Mouse (Mus musculus) MEL (cell line): ENCODE data around the gene Pacsin2. TPM values are rescaled to one million over a fixed set of nuclear protein-coding genes. Genes with fewer than 3 reads are reported as not detected.
A peak's percentile ranks its signal among the peaks of the same experiment; 100 is the strongest.

Source experiments
- DNase-seq: peaks from one replicate; pipeline ENCODE4 v3.0.0; 2011; ENCODE audit warnings: low read depth, low spot score
- H3K27ac ChIP-seq: 2 replicates; pipeline ENCODE4 v1.5.1; 2012; ENCODE audit warnings: low read depth, mild to moderate bottlenecking, control low read depth, low read length, moderate library complexity; ENCODE audit not compliant: control insufficient read depth
- H3K27me3 ChIP-seq, 2 experiments: fragments of 150-350 bp in 1 of 2; sonication (generic) in 1 of 2; 2 replicates each; pipeline ENCODE4 v1.6.1; 2012; ENCODE audit warnings: low read length in 2 of 2, mild to moderate bottlenecking in 2 of 2, improper control_type of control experiment in 1 of 2, moderate library complexity in 1 of 2; ENCODE audit not compliant: insufficient read depth in 2 of 2, control insufficient read depth in 1 of 2
- H3K36me3 ChIP-seq, 2 experiments: 2 replicates each; pipeline ENCODE4 v1.6.1; 2012 to 2014; ENCODE audit warnings: low read length in 2 of 2, improper control_type of control experiment in 1 of 2, inconsistent platforms in 1 of 2, mild to moderate bottlenecking in 1 of 2; ENCODE audit not compliant: insufficient read depth in 2 of 2, control insufficient read depth in 1 of 2
- H3K4me1 ChIP-seq, 2 experiments: fragments of 150-350 bp in 1 of 2; sonication (generic) in 1 of 2; 2 replicates each; pipeline ENCODE4 v1.6.1; 2012; ENCODE audit warnings: low read length in 2 of 2, improper control_type of control experiment in 1 of 2, mild to moderate bottlenecking in 1 of 2; ENCODE audit not compliant: insufficient read depth in 2 of 2, control insufficient read depth in 1 of 2
- H3K4me3 ChIP-seq, 2 experiments: fragments of 150-350 bp in 1 of 2; sonication (generic) in 1 of 2; 2 replicates each; pipeline ENCODE4 v1.5.1; 2012; ENCODE audit warnings: low read depth in 2 of 2, low read length in 2 of 2, mild to moderate bottlenecking in 2 of 2, moderate library complexity in 2 of 2, control low read depth in 1 of 2, improper control_type of control experiment in 1 of 2; ENCODE audit not compliant: control insufficient read depth in 1 of 2, insufficient read depth in 1 of 2
- H3K79me2 ChIP-seq: 2 replicates; pipeline ENCODE4 v1.6.1; 2012; ENCODE audit warnings: mild to moderate bottlenecking, low read length, moderate library complexity; ENCODE audit not compliant: control insufficient read depth, poor library complexity, insufficient read depth
- H3K9ac ChIP-seq: 2 replicates; pipeline ENCODE4 v1.6.1; 2012; ENCODE audit warnings: low read depth, mild to moderate bottlenecking, control low read depth, low read length, moderate library complexity; ENCODE audit not compliant: control insufficient read depth, poor library complexity, severe bottlenecking
- H3K9me3 ChIP-seq: fragments of 150-350 bp; sonication (generic); replicated peaks from 2 replicates; pipeline ENCODE4 v1.6.1; 2012; ENCODE audit warnings: mild to moderate bottlenecking, low read length, improper control_type of control experiment, moderate library complexity; ENCODE audit not compliant: insufficient read depth
- BHLHE40 ChIP-seq: IDR thresholded peaks from 2 replicates; pipeline ENCODE4 v1.6.1; 2012; ENCODE audit warnings: low read depth, mild to moderate bottlenecking, inconsistent platforms, low read length, improper control_type of control experiment, borderline replicate concordance
- CHD1 ChIP-seq: IDR thresholded peaks from 2 replicates; pipeline ENCODE4 v1.6.1; 2012; ENCODE audit warnings: low read depth, mild to moderate bottlenecking, inconsistent platforms, low read length, improper control_type of control experiment
- CHD2 ChIP-seq: IDR thresholded peaks from 2 replicates; pipeline ENCODE4 v1.6.1; 2011; ENCODE audit warnings: low read length, improper control_type of control experiment
- CTCF ChIP-seq, 3 experiments: IDR thresholded peaks in 2 of 3; conservative IDR thresholded peaks in 1 of 3; 2 replicates each; pipeline ENCODE4 v1.5.1; 2011 to 2012; ENCODE audit warnings: low read length in 3 of 3, low read depth in 2 of 3, mild to moderate bottlenecking in 2 of 3, improper control_type of control experiment in 1 of 3, inconsistent platforms in 1 of 3, mixed read lengths in 1 of 3, moderate library complexity in 1 of 3; ENCODE audit not compliant: control insufficient read depth in 1 of 3, insufficient read depth in 1 of 3, poor library complexity in 1 of 3, severe bottlenecking in 1 of 3
- ELF1 ChIP-seq: IDR thresholded peaks from 2 replicates; pipeline ENCODE4 v1.6.1; 2014; ENCODE audit warnings: low read depth, mild to moderate bottlenecking, inconsistent platforms, low read length, improper control_type of control experiment, moderate library complexity
- EP300 ChIP-seq, 2 experiments: IDR thresholded peaks; 2 replicates each; pipeline ENCODE4 v1.6.1; 2011; ENCODE audit warnings: improper control_type of control experiment in 2 of 2, low read length in 2 of 2, low read depth in 1 of 2, mild to moderate bottlenecking in 1 of 2
- ETS1 ChIP-seq: IDR thresholded peaks from 2 replicates; pipeline ENCODE4 v1.6.1; 2012; ENCODE audit warnings: low read depth, mild to moderate bottlenecking, inconsistent platforms, low read length, improper control_type of control experiment, moderate library complexity
- GATA1 ChIP-seq: IDR thresholded peaks from 2 replicates; pipeline ENCODE4 v1.6.1; 2011; ENCODE audit warnings: low read depth, low read length, improper control_type of control experiment
- MAFK ChIP-seq: IDR thresholded peaks from 2 replicates; pipeline ENCODE4 v1.6.1; 2011; ENCODE audit warnings: low read depth, mild to moderate bottlenecking, low read length, improper control_type of control experiment, borderline replicate concordance
- MAX ChIP-seq: IDR thresholded peaks from 2 replicates; pipeline ENCODE4 v1.6.1; 2011; ENCODE audit warnings: low read length, improper control_type of control experiment
- MAZ ChIP-seq: IDR thresholded peaks from 2 replicates; pipeline ENCODE4 v1.6.1; 2012; ENCODE audit warnings: low read depth, mild to moderate bottlenecking, inconsistent platforms, low read length, improper control_type of control experiment
- MXI1 ChIP-seq: IDR thresholded peaks from 2 replicates; pipeline ENCODE4 v1.6.1; 2011; ENCODE audit warnings: mild to moderate bottlenecking, low read depth, low read length, improper control_type of control experiment
- MYB ChIP-seq: IDR thresholded peaks from 2 replicates; pipeline ENCODE4 v1.6.1; 2011; ENCODE audit warnings: mild to moderate bottlenecking, low read depth, low read length, improper control_type of control experiment
- NELFE ChIP-seq: IDR thresholded peaks from 2 replicates; pipeline ENCODE4 v1.6.1; 2011; ENCODE audit warnings: low read depth, low read length, improper control_type of control experiment
- NRF1 ChIP-seq: IDR thresholded peaks from 2 replicates; pipeline ENCODE4 v1.6.1; 2014; ENCODE audit warnings: low read depth, mild to moderate bottlenecking, inconsistent platforms, low read length, improper control_type of control experiment, moderate library complexity; ENCODE audit not compliant: poor library complexity, insufficient read depth, severe bottlenecking
- POLR2A ChIP-seq, 2 experiments: IDR thresholded peaks; 2 replicates each; pipeline ENCODE4 v1.6.1; 2011 to 2012; ENCODE audit warnings: low read length in 2 of 2, mild to moderate bottlenecking in 2 of 2, control low read depth in 1 of 2, improper control_type of control experiment in 1 of 2, low read depth in 1 of 2, moderate library complexity in 1 of 2; ENCODE audit not compliant: control insufficient read depth in 1 of 2, insufficient read depth in 1 of 2, poor library complexity in 1 of 2
- POLR2AphosphoS5 ChIP-seq: IDR thresholded peaks from 2 replicates; pipeline ENCODE4 v1.6.1; 2012; ENCODE audit warnings: low read depth, borderline replicate concordance, mild to moderate bottlenecking, inconsistent platforms, low read length, moderate library complexity, mixed read lengths
- RAD21 ChIP-seq: IDR thresholded peaks from 2 replicates; pipeline ENCODE4 v1.6.1; 2011; ENCODE audit warnings: mild to moderate bottlenecking, low read depth, low read length, improper control_type of control experiment
- RCOR1 ChIP-seq: IDR thresholded peaks from 2 replicates; pipeline ENCODE4 v1.6.1; 2012; ENCODE audit warnings: low read depth, mild to moderate bottlenecking, inconsistent platforms, low read length, improper control_type of control experiment
- SIN3A ChIP-seq: IDR thresholded peaks from 2 replicates; pipeline ENCODE4 v1.6.1; 2012; ENCODE audit warnings: low read length, improper control_type of control experiment, inconsistent platforms
- SMC3 ChIP-seq: IDR thresholded peaks from 2 replicates; pipeline ENCODE4 v1.6.1; 2011; ENCODE audit warnings: low read depth, low read length, improper control_type of control experiment
- TAL1 ChIP-seq: IDR thresholded peaks from 2 replicates; pipeline ENCODE4 v1.6.1; 2012; ENCODE audit warnings: mild to moderate bottlenecking, inconsistent platforms, low read length, moderate library complexity, mixed read lengths
- TBP ChIP-seq: IDR thresholded peaks from 2 replicates; pipeline ENCODE4 v1.8.0; 2011; ENCODE audit warnings: low read depth, low read length, improper control_type of control experiment
- TCF12 ChIP-seq: IDR thresholded peaks from 2 replicates; pipeline ENCODE4 v1.6.1; 2014; ENCODE audit warnings: low read depth, mild to moderate bottlenecking, inconsistent platforms, low read length, improper control_type of control experiment, moderate library complexity
- ZMIZ1 ChIP-seq: IDR thresholded peaks from 2 replicates; pipeline ENCODE4 v1.6.1; 2012; ENCODE audit warnings: low read depth, mild to moderate bottlenecking, inconsistent platforms, low read length, improper control_type of control experiment, moderate library complexity
- ZNF384 ChIP-seq: IDR thresholded peaks from 2 replicates; pipeline ENCODE4 v1.6.1; 2012; ENCODE audit warnings: low read depth, mild to moderate bottlenecking, inconsistent platforms, low read length, improper control_type of control experiment
- polyA plus RNA-seq, 2 experiments: library from polyadenylated mRNA; stranded (reverse) in 1 of 2; unstranded in 1 of 2; fragments of >175 nt in 1 of 2; fragments of >200 nt in 1 of 2; gene quantifications; 2 replicates each; pipeline versions ENCODE4 v1.2.1 to v1.2.4; 2012; ENCODE audit warnings: low replicate concordance in 2 of 2, low read depth in 1 of 2; ENCODE audit not compliant: insufficient read length in 2 of 2, insufficient read depth in 1 of 2, missing spikeins in 1 of 2
- total RNA-seq: library from RNA; depleted of rRNA; stranded (reverse); fragments of 300-350 nt; gene quantifications from 2 replicates; pipeline ENCODE4 v1.2.3, GENCODE M21; 2012

Pacsin2 gene
- total and polyA plus RNA-seq, 3 experiments = 58.7 to 425 (median 103) TPM

DNA sequence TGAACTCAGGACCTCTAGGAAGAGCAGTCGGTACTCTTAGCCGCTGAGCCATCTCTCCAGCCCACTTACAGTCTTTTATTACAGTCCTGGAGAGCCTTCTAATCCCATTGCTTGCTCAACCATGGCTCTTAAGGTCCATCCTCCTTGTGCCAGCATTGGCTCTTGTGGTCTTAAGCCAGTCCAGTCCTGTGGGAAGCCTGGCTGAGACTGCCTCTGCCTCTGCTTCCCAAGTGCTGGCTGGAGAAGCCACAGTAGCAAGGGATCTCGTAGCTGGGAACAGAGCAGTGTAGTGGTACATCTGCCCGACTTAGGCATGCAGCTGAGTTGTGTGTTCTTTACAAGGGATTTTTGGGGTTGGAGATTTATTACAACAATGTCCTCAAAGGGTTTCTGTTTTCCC lies 81.9 kb downstream of the Pacsin2 start:
- no peaks in the 10 kb centered on the region for H3K79me2 ChIP-seq
- no peak overlapping the region for H3K9ac ChIP-seq
- H3K4me3 ChIP-seq = no peak overlapping the region
- H3K4me1 ChIP-seq = peaks cover 0 to 2% of the 10 kb centered on the region in 2 experiments; a peak in 3 of 4 replicates
- DNase-seq = no peak
- no peak overlapping the region for H3K27ac ChIP-seq
- peaks cover 3 to 9% of the 10 kb centered on the region in 2 experiments for H3K36me3 ChIP-seq
- no peak for TF ChIP-seq NELFE
- no peaks in the 10 kb centered on the region for H3K27me3 ChIP-seq
- H3K9me3 ChIP-seq = no peaks in the 10 kb centered on the region

GRCm38 (mm10) chr15:83377153-83377552 lies 87.3 kb downstream of the Pacsin2 start:
- peak; percentile 79 to 92 for TF ChIP-seq EP300 (IDR thresholded peaks at IDR 0.05; ENCODE audit: low read depth in 1 of 2, low read length in 2 of 2)
- TF ChIP-seq CTCF (IDR thresholded peaks at IDR 0.05 in 2 of 3, conservative IDR thresholded peaks at IDR 0.05 in 1 of 3; ENCODE audit: control insufficient read depth in 1 of 3, insufficient read depth in 1 of 3, low read depth in 2 of 3, low read length in 3 of 3, poor library complexity in 1 of 3, severe bottlenecking in 1 of 3) = no peak
- no peak for TF ChIP-seq MAX
- TF ChIP-seq GATA1 = peak; percentile 63
- TF ChIP-seq SIN3A = peak; percentile 60
- peak; percentile 84 for TF ChIP-seq TCF12
- TF ChIP-seq MAFK = no peak
- peak; percentile 49; the same call in 1 of the 2 replicates for TF ChIP-seq CHD2
- no peak for TF ChIP-seq ELF1
- TF ChIP-seq ETS1 = peak; percentile 85
- TF ChIP-seq TAL1 = peak; percentile 69
- TF ChIP-seq RCOR1 = peak; percentile 74
- Histone ChIP-seq H3K27ac (peak overlapping the region; percentile 52), H3K9ac (no peak overlapping the region), H3K79me2 (no peaks in the 10 kb centered on the region), H3K36me3 (peaks cover 6 to 35% of the 10 kb centered on the region in 2 experiments; a peak in 3 of 4 replicates), H3K27me3 (no peaks in the 10 kb centered on the region), H3K4me1 (peaks cover 18 to 41% of the 10 kb centered on the region in 2 experiments), H3K9me3 (no peaks in the 10 kb centered on the region), H3K4me3 (no peak overlapping the region)
- peak; percentile 62 for DNase-seq

- no peaks in the 10 kb centered on the region for H3K9me3 ChIP-seq
- peak overlapping the region; percentile 92 for H3K27ac ChIP-seq
- peak; percentile 93 for DNase-seq
- no peaks in the 10 kb centered on the region for H3K27me3 ChIP-seq
- H3K4me3 ChIP-seq = no peak overlapping the region
- H3K4me1 ChIP-seq = peaks cover 18 to 41% of the 10 kb centered on the region in 2 experiments
- peak overlapping the region; percentile 44 for H3K9ac ChIP-seq
- H3K36me3 ChIP-seq = peaks cover 3 to 35% of the 10 kb centered on the region in 2 experiments; a peak in 3 of 4 replicates
- no peaks in the 10 kb centered on the region for H3K79me2 ChIP-seq
- TF ChIP-seq ZMIZ1 = no peak
- peak; percentile 72 for TF ChIP-seq SIN3A
- peak; percentile 95 for TF ChIP-seq TCF12
- TF ChIP-seq TBP = 0 out of 2 replicates have a peak, but pooled peaks have one; percentile 46
- TF ChIP-seq SMC3 = peak; percentile 56
- peak; percentile 41; the same call in 1 of the 2 replicates for TF ChIP-seq MXI1
- TF ChIP-seq ETS1 = peak; percentile 89
- no peak for TF ChIP-seq CHD2
- peak; percentile 86 to 95 for TF ChIP-seq EP300 (IDR thresholded peaks at IDR 0.05; ENCODE audit: low read depth in 1 of 2, low read length in 2 of 2)
- peak; percentile 90 for TF ChIP-seq TAL1
- 0 out of 2 replicates have a peak, but pooled peaks have one; percentile 54 for TF ChIP-seq BHLHE40
- TF ChIP-seq MYB = 0 out of 2 replicates have a peak, but pooled peaks have one; percentile 18
- TF ChIP-seq POLR2A (IDR thresholded peaks at IDR 0.05; ENCODE audit: control insufficient read depth in 1 of 2, insufficient read depth in 1 of 2, low read depth in 1 of 2, low read length in 2 of 2, poor library complexity in 1 of 2) = 0 out of 4 replicates have a peak, but pooled peaks of 1 of the 2 experiments have one; percentile 24
- TF ChIP-seq ZNF384 = peak; percentile 85
- TF ChIP-seq CHD1 = no peak
- TF ChIP-seq GATA1 = peak; percentile 79
- TF ChIP-seq MAX = no peak; the same call in 1 of the 2 replicates
- TF ChIP-seq POLR2AphosphoS5 = no peak
- TF ChIP-seq MAZ = no peak
- no peak for TF ChIP-seq NRF1
- peak; percentile 40 for TF ChIP-seq RAD21
These were observed 89.3 kb downstream of the Pacsin2 start for GRCm38 (mm10) chr15:83375136-83375535.
